Comparison of ENCODE assay signal across 20 mouse cellular contexts in genomic region chr7:67241969-67242368, GRCm38 (mm10). TPM values are rescaled to one million over a fixed set of nuclear protein-coding genes. Genes with fewer than 3 reads are reported as not detected.
DNase-seq lines count a peak whose midpoint lies in the region; ATAC-seq lines count a peak whose summit lies in the region.
"Had no signal": no experiment of that assay in that cellular context is flagged by ENCODE, and none has a peak within 500 bp of the region (broad histone marks: within the 10 kb centered on the region; RNA-seq: fewer than 3 reads in every experiment).

No protein-coding gene starts in this region.

- H3K27ac ChIP-seq in heart, embryonic 16.5 days (ENCODE audit: low read length) = 0 out of 2 replicates have a peak overlapping the region, but pooled peaks have one; percentile 42
- no peak overlapping the region for H3K27ac ChIP-seq in heart, embryonic 12.5 days (ENCODE audit: poor library complexity, severe bottlenecking)
- H3K27ac ChIP-seq in lung, embryonic 16.5 days (ENCODE audit: low read length) = 0 out of 2 replicates have a peak overlapping the region, but pooled peaks have one; percentile 27
- H3K27ac ChIP-seq: embryonic facial prominence, embryonic 15.5 days; hindbrain, embryonic 14.5 days; kidney, embryonic 15.5 days; liver, embryonic 13.5 days had no signal

- no peak for DNase-seq in lung, postnatal 4 days
- DNase-seq in lung, postnatal 36 days = peak; percentile 60
- no peak for DNase-seq in B cell, adult 2 months
- no peak for DNase-seq in T-cell, adult 2 months (ENCODE audit: low spot score)
- DNase-seq: adrenal gland, postnatal 14 days; cerebellum, adult 11 months; cerebellum, postnatal 14 days; kidney, postnatal 4 days; liver, embryonic 13.5 days; midbrain, embryonic 14.5 days; thymus, postnatal 25 days had no signal

- peaks cover 19% of the 10 kb centered on the region for H3K36me3 ChIP-seq in heart, embryonic 16.5 days (ENCODE audit: control insufficient read depth, insufficient read depth)
- H3K36me3 ChIP-seq in heart, embryonic 12.5 days = peaks cover 26% of the 10 kb centered on the region
- H3K36me3 ChIP-seq in lung, embryonic 16.5 days (ENCODE audit: control insufficient read depth, insufficient read depth, low read length) = peaks cover 11% of the 10 kb centered on the region; the same call in 1 of the 2 replicates

- H3K9ac ChIP-seq in heart, embryonic 16.5 days (ENCODE audit: low read length) = no peak overlapping the region
- no peak overlapping the region for H3K9ac ChIP-seq in heart, embryonic 12.5 days
- no peak overlapping the region for H3K9ac ChIP-seq in lung, embryonic 16.5 days (ENCODE audit: low read length)
- H3K9ac ChIP-seq: embryonic facial prominence, embryonic 15.5 days; hindbrain, embryonic 14.5 days; kidney, embryonic 15.5 days; liver, embryonic 13.5 days had no signal

- 47% methylated on average over 3 of the region's 3 CpGs for WGBS in heart, embryonic 16.5 days
- WGBS in heart, embryonic 12.5 days = 74% methylated on average over 3 of the region's 3 CpGs
- WGBS in lung, embryonic 16.5 days = 19% methylated on average over 3 of the region's 3 CpGs

- no peaks in the 10 kb centered on the region for H3K27me3 ChIP-seq in heart, embryonic 16.5 days (ENCODE audit: control insufficient read depth, insufficient read depth, low read length)
- H3K27me3 ChIP-seq in heart, embryonic 12.5 days (replicated peaks) = no peaks in the 10 kb centered on the region
- no peaks in the 10 kb centered on the region for H3K27me3 ChIP-seq in lung, embryonic 16.5 days (ENCODE audit: control insufficient read depth, insufficient read depth, low read depth, low read length)
- H3K27me3 ChIP-seq: embryonic facial prominence, embryonic 15.5 days; kidney, embryonic 15.5 days; liver, embryonic 13.5 days; megakaryocyte, embryonic 14.5 days had no signal

- no peaks in the 10 kb centered on the region for H3K9me3 ChIP-seq in heart, embryonic 16.5 days (replicated peaks; ENCODE audit: control insufficient read depth, low read length)
- no peaks in the 10 kb centered on the region for H3K9me3 ChIP-seq in heart, embryonic 12.5 days (replicated peaks)
- H3K9me3 ChIP-seq in lung, embryonic 16.5 days (ENCODE audit: control insufficient read depth, low read length) = no peaks in the 10 kb centered on the region
- H3K9me3 ChIP-seq: embryonic facial prominence, embryonic 15.5 days; kidney, embryonic 15.5 days; liver, embryonic 13.5 days; megakaryocyte, embryonic 14.5 days had no signal

- no peak overlapping the region for H3K4me2 ChIP-seq in heart, embryonic 16.5 days (ENCODE audit: low read depth, low read length)
- H3K4me2 ChIP-seq in heart, embryonic 12.5 days = no peak overlapping the region
- no peak overlapping the region for H3K4me2 ChIP-seq in lung, embryonic 16.5 days (ENCODE audit: low read depth, low read length)
- H3K4me2 ChIP-seq: embryonic facial prominence, embryonic 15.5 days; hindbrain, embryonic 14.5 days; kidney, embryonic 15.5 days; liver, embryonic 13.5 days had no signal

- ATAC-seq in heart, embryonic 16.5 days (replicated peaks; ENCODE audit: extremely low read depth, insufficient read depth, low FRiP score) = no peak
- no peak for ATAC-seq in heart, embryonic 12.5 days (ENCODE audit: insufficient number of reproducible peaks, low FRiP score)
- peak; percentile 72; the same call in 1 of the 2 replicates for ATAC-seq in lung, embryonic 16.5 days (ENCODE audit: low read depth)
- ATAC-seq: forebrain, embryonic 16.5 days had no signal

- H3K4me1 ChIP-seq in heart, embryonic 16.5 days (ENCODE audit: control insufficient read depth, insufficient read depth, low read length) = peaks cover 37% of the 10 kb centered on the region
- peaks cover 17% of the 10 kb centered on the region for H3K4me1 ChIP-seq in heart, embryonic 12.5 days (replicated peaks)
- H3K4me1 ChIP-seq in lung, embryonic 16.5 days (replicated peaks; ENCODE audit: control insufficient read depth, insufficient read depth, low read length) = peaks cover 6% of the 10 kb centered on the region; the same call in 1 of the 2 replicates
- H3K4me1 ChIP-seq: embryonic facial prominence, embryonic 15.5 days; kidney, embryonic 15.5 days had no signal

- H3K4me3 ChIP-seq in heart, embryonic 16.5 days (ENCODE audit: low read length) = no peak overlapping the region
- H3K4me3 ChIP-seq in heart, embryonic 12.5 days = no peak overlapping the region
- no peak overlapping the region for H3K4me3 ChIP-seq in lung, embryonic 16.5 days (ENCODE audit: low read length)
- H3K4me3 ChIP-seq: embryonic facial prominence, embryonic 15.5 days; kidney, embryonic 15.5 days; liver, embryonic 13.5 days; megakaryocyte, embryonic 14.5 days; myocyte had no signal

RNA-seq across cellular contexts. Expression of gene Lysmd4, which starts 19.6 kb away (rescaled TPM):
- 15.7 and 15.8 TPM in 2 replicates for polyA plus RNA-seq in heart, embryonic 16.5 days (2015; fragmentation: Nextera tagmentation; extraction: Ambion mirVana)
- polyA plus RNA-seq in heart, embryonic 12.5 days (2016; fragmentation: Nextera tagmentation; extraction: Ambion mirVana) = 13.9 and 14.9 TPM in 2 replicates
- 14.9 and 15.7 TPM in 2 replicates for polyA plus RNA-seq in lung, embryonic 16.5 days (2015; fragmentation: Nextera tagmentation; extraction: Ambion mirVana)
